In genomic region chr12:8444975-8445853, GRCm38 (mm10) we compare ENCODE assay signal across 11 mouse cellular contexts. TPM values are rescaled to one million over a fixed set of nuclear protein-coding genes. Genes with fewer than 3 reads are reported as not detected.
DNase-seq lines count a peak whose midpoint lies in the region; ATAC-seq lines count a peak whose summit lies in the region.
"Had no signal": no experiment of that assay in that cellular context is flagged by ENCODE, and none has a peak within 500 bp of the region (broad histone marks: within the 10 kb centered on the region; RNA-seq: fewer than 3 reads in every experiment).

No protein-coding gene starts in this region.

- 72% methylated on average over 13 of the region's 13 CpGs for WGBS in hindbrain, embryonic 15.5 days
- WGBS in hindbrain, embryonic 13.5 days, result 77% methylated on average over 13 of the region's 13 CpGs

- H3K9me3 ChIP-seq in hindbrain, embryonic 15.5 days, result no peaks in the 10 kb centered on the region
- no peaks in the 10 kb centered on the region for H3K9me3 ChIP-seq in hindbrain, embryonic 13.5 days
- H3K9me3 ChIP-seq: G1E; heart, embryonic 13.5 days; liver, embryonic 15.5 days had no signal

- no peaks in the 10 kb centered on the region for H3K36me3 ChIP-seq in hindbrain, embryonic 15.5 days
- H3K36me3 ChIP-seq in hindbrain, embryonic 13.5 days, result no peaks in the 10 kb centered on the region
- H3K36me3 ChIP-seq: G1E; heart, embryonic 13.5 days; liver, embryonic 15.5 days had no signal

- H3K27me3 ChIP-seq in hindbrain, embryonic 15.5 days, result no peaks in the 10 kb centered on the region
- 0 out of 2 replicates have a peak, but pooled peaks cover 3% of the 10 kb centered on the region for H3K27me3 ChIP-seq in hindbrain, embryonic 13.5 days
- H3K27me3 ChIP-seq: liver, embryonic 15.5 days had no signal

- no peaks in the 10 kb centered on the region for H3K4me1 ChIP-seq in hindbrain, embryonic 15.5 days (replicated peaks)
- H3K4me1 ChIP-seq in hindbrain, embryonic 13.5 days (replicated peaks), result no peaks in the 10 kb centered on the region

- no peak overlapping the region for H3K4me3 ChIP-seq in hindbrain, embryonic 15.5 days
- H3K4me3 ChIP-seq in hindbrain, embryonic 13.5 days, result no peak overlapping the region
- H3K4me3 ChIP-seq: heart, embryonic 13.5 days; liver, embryonic 15.5 days had no signal

- no peak overlapping the region for H3K27ac ChIP-seq in hindbrain, embryonic 15.5 days (replicated peaks)
- no peak overlapping the region for H3K27ac ChIP-seq in hindbrain, embryonic 13.5 days
- H3K27ac ChIP-seq: heart, embryonic 13.5 days; liver, embryonic 15.5 days had no signal

- ATAC-seq in hindbrain, embryonic 15.5 days (ENCODE audit: low FRiP score, low read depth), result peak; percentile 34; the same call in 1 of the 2 replicates
- ATAC-seq in hindbrain, embryonic 13.5 days (ENCODE audit: low FRiP score), result no peak

- H3K9ac ChIP-seq in hindbrain, embryonic 15.5 days, result no peak overlapping the region
- no peak overlapping the region for H3K9ac ChIP-seq in hindbrain, embryonic 13.5 days
- H3K9ac ChIP-seq: heart, embryonic 13.5 days; liver, embryonic 15.5 days had no signal

- no peak overlapping the region for H3K4me2 ChIP-seq in hindbrain, embryonic 15.5 days
- no peak overlapping the region for H3K4me2 ChIP-seq in hindbrain, embryonic 13.5 days
- H3K4me2 ChIP-seq: heart, embryonic 13.5 days; liver, embryonic 15.5 days had no signal

- peak; percentile 76 for DNase-seq in NIH3T3 (ENCODE audit: low read depth)
- DNase-seq in gastrocnemius, postnatal 10 days, result peak; percentile 60
- peak; percentile 74 for DNase-seq in kidney, postnatal 10 days
- DNase-seq in embryo, embryonic 9.5 days (ENCODE audit: extremely low spot score), result no peak
- no peak for DNase-seq in right cerebral cortex, adult 18-20 months
- DNase-seq: right cerebral cortex, postnatal 4 days had no signal

RNA-seq across cellular contexts. Expression of gene Rhob, which starts 54.6 kb away (rescaled TPM):
- 94.4 and 103 TPM in 2 replicates for polyA plus RNA-seq in hindbrain, embryonic 15.5 days (2015; fragmentation: Nextera tagmentation; extraction: Ambion mirVana)
- polyA plus RNA-seq in hindbrain, embryonic 13.5 days (2015; fragmentation: Nextera tagmentation; extraction: Ambion mirVana), result 68.7 and 71.7 TPM in 2 replicates
- total RNA-seq in gastrocnemius, postnatal 10 days (2021), result 10 to 100 TPM; 80.5 to 82.4 TPM

Comparison
In these comparisons a context has a peak if more than half of its experiments do, and no peak if none do; other contexts are left out.
1. DNase-seq: peak in NIH3T3 (single experiment), gastrocnemius, postnatal 10 days (single experiment) and kidney, postnatal 10 days (single experiment); none in embryo, embryonic 9.5 days (single experiment) and right cerebral cortex, adult 18-20 months (single experiment).